Mouse (Mus musculus) neural tube, embryonic 12.5 days (tissue): ENCODE measurements around the gene Prpf38b. TPM values are rescaled to one million over a fixed set of nuclear protein-coding genes. Genes with fewer than 3 reads are reported as not detected.

Experiments used
- ATAC-seq: fragments of 200-750 bp; cut with Nextera tagmentation; 2 replicates; pipeline ENCODE4 v1.8.0; 2017; ENCODE audit warnings: low read depth, mild to moderate bottlenecking, moderate TSS enrichment, moderate library complexity; ENCODE audit not compliant: low FRiP score
- H3K27ac ChIP-seq: fragments of 300-500 bp; sonication (generic); 2 replicates; pipeline ENCODE4 v1.5.1; 2016
- H3K27me3 ChIP-seq: fragments of 300-500 bp; sonication (generic); replicated peaks from 2 replicates; pipeline ENCODE4 v1.6.1; 2016; ENCODE audit warnings: mild to moderate bottlenecking
- H3K36me3 ChIP-seq: fragments of 300-500 bp; sonication (generic); 2 replicates; pipeline ENCODE4 v1.6.1; 2016; ENCODE audit warnings: mild to moderate bottlenecking
- H3K4me1 ChIP-seq: fragments of 300-500 bp; sonication (generic); 2 replicates; pipeline ENCODE4 v1.6.1; 2016
- H3K4me2 ChIP-seq: fragments of 300-500 bp; sonication (generic); replicated peaks from 2 replicates; pipeline ENCODE4 v1.6.1; 2016; ENCODE audit warnings: mild to moderate bottlenecking
- H3K4me3 ChIP-seq: fragments of 300-500 bp; sonication (generic); 2 replicates; pipeline ENCODE4 v1.5.1; 2016
- H3K9ac ChIP-seq: fragments of 300-500 bp; sonication (generic); 2 replicates; pipeline ENCODE4 v1.6.1; 2016; ENCODE audit warnings: mild to moderate bottlenecking
- H3K9me3 ChIP-seq: fragments of 300-500 bp; sonication (generic); 2 replicates; pipeline ENCODE4 v1.6.1; 2016; ENCODE audit warnings: mild to moderate bottlenecking
- WGBS: fragments of 180-500 bp; shearing (Covaris S2); methylation state at CpG from one replicate; pipeline ENCODE4 v1.1.7; 2016; 5-methylcytosine and 5-hydroxymethylcytosine counted together
- polyA plus RNA-seq: library from polyadenylated mRNA; unstranded; fragments of >200 nt; fragmentation: Nextera tagmentation; extraction: Ambion mirVana; gene quantifications from 2 replicates; pipeline ENCODE4 v1.2.1, GENCODE M21; 2016

The Prpf38b gene
- polyA plus RNA-seq, 1 experiment from 2014 or later, result 78.9 TPM

GRCm38 (mm10) chr3:108920442-108921070 lies 9.0 kb upstream of the Prpf38b start:
- H3K27ac ChIP-seq, result no peak overlapping the region
- no peaks in the 10 kb centered on the region for H3K9me3 ChIP-seq
- WGBS, result 89% methylated on average over 3 of the region's 3 CpGs
- H3K36me3 ChIP-seq, result no peaks in the 10 kb centered on the region
- no peak overlapping the region for H3K9ac ChIP-seq
- no peaks in the 10 kb centered on the region for H3K27me3 ChIP-seq
- no peak overlapping the region for H3K4me3 ChIP-seq
- no peak overlapping the region for H3K4me2 ChIP-seq
- H3K4me1 ChIP-seq, result no peaks in the 10 kb centered on the region
- no peak for ATAC-seq

- H3K36me3 ChIP-seq, result no peaks in the 10 kb centered on the region
- H3K4me2 ChIP-seq, result no peak overlapping the region
- H3K9me3 ChIP-seq, result no peaks in the 10 kb centered on the region
- H3K4me3 ChIP-seq, result no peak overlapping the region
- no peaks in the 10 kb centered on the region for H3K27me3 ChIP-seq
- 97% methylated on average over 1 of the region's 1 CpGs for WGBS
- no peaks in the 10 kb centered on the region for H3K4me1 ChIP-seq
- H3K27ac ChIP-seq, result no peak overlapping the region
- ATAC-seq, result no peak
- H3K9ac ChIP-seq, result no peak overlapping the region
Observed at GRCm38 (mm10) chr3:108918852-108919251, 7.3 kb upstream of the Prpf38b start.

- H3K9ac ChIP-seq, result no peak overlapping the region
- no peak overlapping the region for H3K4me3 ChIP-seq
- no peaks in the 10 kb centered on the region for H3K36me3 ChIP-seq
- H3K4me2 ChIP-seq, result no peak overlapping the region
- 68% methylated on average over 3 of the region's 3 CpGs for WGBS
- no peak overlapping the region for H3K27ac ChIP-seq
- no peaks in the 10 kb centered on the region for H3K27me3 ChIP-seq
- no peaks in the 10 kb centered on the region for H3K4me1 ChIP-seq
- no peak for ATAC-seq
- no peaks in the 10 kb centered on the region for H3K9me3 ChIP-seq
Observed at GRCm38 (mm10) chr3:108917986-108918385, 6.5 kb upstream of the Prpf38b start.

- H3K9ac ChIP-seq, result no peak overlapping the region
- no peak overlapping the region for H3K4me3 ChIP-seq
- no peaks in the 10 kb centered on the region for H3K9me3 ChIP-seq
- H3K36me3 ChIP-seq, result no peaks in the 10 kb centered on the region
- H3K27ac ChIP-seq, result no peak overlapping the region
- H3K4me2 ChIP-seq, result no peak overlapping the region
- WGBS, result 62% methylated on average over 4 of the region's 4 CpGs
- no peaks in the 10 kb centered on the region for H3K4me1 ChIP-seq
- no peak for ATAC-seq
- H3K27me3 ChIP-seq, result no peaks in the 10 kb centered on the region
Observed at GRCm38 (mm10) chr3:108916857-108917256, 5.3 kb upstream of the Prpf38b start.

- Histone ChIP-seq H3K36me3 (no peaks in the 10 kb centered on the region), H3K4me2 (no peak overlapping the region), H3K9ac (no peak overlapping the region), H3K4me3 (no peak overlapping the region), H3K4me1 (no peaks in the 10 kb centered on the region), H3K27me3 (no peaks in the 10 kb centered on the region), H3K27ac (no peak overlapping the region), H3K9me3 (no peaks in the 10 kb centered on the region)
- ATAC-seq, result no peak
- WGBS, result 93% methylated on average over 1 of the region's 1 CpGs
Observed at GRCm38 (mm10) chr3:108915999-108916398, 4.5 kb upstream of the Prpf38b start.

GRCm38 (mm10) chr3:108911081-108911547 lies 413 bp downstream of the Prpf38b start:
- under 1% methylated on average over 44 of the region's 44 CpGs for WGBS
- H3K4me2 ChIP-seq, result peak overlapping the region; percentile 91
- H3K4me3 ChIP-seq, result peak overlapping the region; percentile 91
- H3K4me1 ChIP-seq, result peaks cover 14% of the 10 kb centered on the region
- peak overlapping the region; percentile 96 for H3K27ac ChIP-seq
- H3K9me3 ChIP-seq, result no peaks in the 10 kb centered on the region
- no peaks in the 10 kb centered on the region for H3K27me3 ChIP-seq
- ATAC-seq, result peak; percentile 89
- H3K36me3 ChIP-seq, result peaks cover 10% of the 10 kb centered on the region
- H3K9ac ChIP-seq, result peak overlapping the region; percentile 92

- H3K27ac ChIP-seq, result peak overlapping the region; percentile 96
- H3K4me3 ChIP-seq, result peak overlapping the region; percentile 91
- peak overlapping the region; percentile 91 for H3K4me2 ChIP-seq
- WGBS, result under 1% methylated on average over 32 of the region's 32 CpGs
- no peaks in the 10 kb centered on the region for H3K27me3 ChIP-seq
- no peaks in the 10 kb centered on the region for H3K9me3 ChIP-seq
- peak overlapping the region; percentile 92 for H3K9ac ChIP-seq
- ATAC-seq, result no peak
- H3K36me3 ChIP-seq, result peaks cover 13% of the 10 kb centered on the region
- peaks cover 14% of the 10 kb centered on the region for H3K4me1 ChIP-seq
Observed at GRCm38 (mm10) chr3:108910303-108911080, 1.0 kb downstream of the Prpf38b start.

- no peak for ATAC-seq
- Histone ChIP-seq H3K9ac (no peak overlapping the region), H3K4me1 (no peaks in the 10 kb centered on the region), H3K27ac (no peak overlapping the region), H3K36me3 (peaks cover 50% of the 10 kb centered on the region), H3K9me3 (no peaks in the 10 kb centered on the region), H3K4me3 (no peak overlapping the region), H3K27me3 (no peaks in the 10 kb centered on the region), H3K4me2 (no peak overlapping the region)
- 92% methylated on average over 6 of the region's 6 CpGs for WGBS
Observed at GRCm38 (mm10) chr3:108902934-108903333, 8.6 kb downstream of the Prpf38b start.

- WGBS, result 58% methylated on average over 2 of the region's 2 CpGs
- Histone ChIP-seq H3K9me3 (no peaks in the 10 kb centered on the region), H3K27ac (no peak overlapping the region), H3K36me3 (peaks cover 42% of the 10 kb centered on the region), H3K4me1 (no peaks in the 10 kb centered on the region), H3K9ac (no peak overlapping the region), H3K4me3 (no peak overlapping the region), H3K27me3 (no peaks in the 10 kb centered on the region), H3K4me2 (no peak overlapping the region)
- no peak for ATAC-seq
Observed at GRCm38 (mm10) chr3:108902038-108902437, 9.5 kb downstream of the Prpf38b start.

GRCm38 (mm10) chr3:108900681-108901080 lies 10.8 kb downstream of the Prpf38b start:
- peaks cover 38% of the 10 kb centered on the region for H3K36me3 ChIP-seq
- WGBS, result 83% methylated on average over 5 of the region's 5 CpGs
- no peak overlapping the region for H3K9ac ChIP-seq
- no peaks in the 10 kb centered on the region for H3K27me3 ChIP-seq
- H3K4me3 ChIP-seq, result no peak overlapping the region
- no peaks in the 10 kb centered on the region for H3K4me1 ChIP-seq
- ATAC-seq, result no peak
- no peaks in the 10 kb centered on the region for H3K9me3 ChIP-seq
- H3K27ac ChIP-seq, result no peak overlapping the region
- no peak overlapping the region for H3K4me2 ChIP-seq

- peaks cover 37% of the 10 kb centered on the region for H3K36me3 ChIP-seq
- ATAC-seq, result no peak
- no peak overlapping the region for H3K4me3 ChIP-seq
- 83% methylated on average over 3 of the region's 3 CpGs for WGBS
- H3K9me3 ChIP-seq, result no peaks in the 10 kb centered on the region
- no peaks in the 10 kb centered on the region for H3K4me1 ChIP-seq
- H3K27ac ChIP-seq, result no peak overlapping the region
- H3K27me3 ChIP-seq, result no peaks in the 10 kb centered on the region
- no peak overlapping the region for H3K4me2 ChIP-seq
- H3K9ac ChIP-seq, result no peak overlapping the region
Observed at GRCm38 (mm10) chr3:108900147-108900546, 11.4 kb downstream of the Prpf38b start.

GRCm38 (mm10) chr3:108898640-108899039 lies 12.9 kb downstream of the Prpf38b start:
- no peak for ATAC-seq
- Histone ChIP-seq H3K9me3 (no peaks in the 10 kb centered on the region), H3K27me3 (no peaks in the 10 kb centered on the region), H3K9ac (no peak overlapping the region), H3K36me3 (peaks cover 22% of the 10 kb centered on the region), H3K27ac (no peak overlapping the region), H3K4me1 (no peaks in the 10 kb centered on the region), H3K4me3 (no peak overlapping the region), H3K4me2 (no peak overlapping the region)
- 95% methylated on average over 4 of the region's 4 CpGs for WGBS
